Mouse (Mus musculus) stomach, embryonic 16.5 days (tissue): ENCODE results near the gene Olfr698. TPM values are rescaled to one million over a fixed set of nuclear protein-coding genes. Genes with fewer than 3 reads are reported as not detected.
"Not testable (repeated sequence)": the region's sequence is repeated elsewhere in the genome, so short reads cannot be mapped to it uniquely, and the experiment has no call there.

Experiments used
- ATAC-seq: fragments of 200-750 bp; cut with Nextera tagmentation; 2 replicates; pipeline ENCODE4 v1.8.0; 2017; ENCODE audit warnings: moderate number of reproducible peaks, moderate TSS enrichment; ENCODE audit not compliant: insufficient read depth, low FRiP score
- H3K27ac ChIP-seq: fragments of 300-500 bp; sonication (generic); 2 replicates; pipeline ENCODE4 v1.5.1; 2014; ENCODE audit warnings: low read length
- H3K27me3 ChIP-seq: fragments of 300-500 bp; sonication (generic); 2 replicates; pipeline ENCODE4 v1.6.1; 2014; ENCODE audit warnings: low read length, control low read depth, mixed read lengths; ENCODE audit not compliant: control insufficient read depth, insufficient read depth
- H3K36me3 ChIP-seq: fragments of 300-500 bp; sonication (generic); 2 replicates; pipeline ENCODE4 v1.6.1; 2014; ENCODE audit warnings: low read length; ENCODE audit not compliant: control insufficient read depth, insufficient read depth
- H3K4me1 ChIP-seq: fragments of 300-500 bp; sonication (generic); 2 replicates; pipeline ENCODE4 v1.6.1; 2014; ENCODE audit warnings: low read length, control low read depth, mixed read lengths; ENCODE audit not compliant: control insufficient read depth, insufficient read depth
- H3K4me2 ChIP-seq: fragments of 300-500 bp; sonication (generic); 2 replicates; pipeline ENCODE4 v1.6.1; 2014; ENCODE audit warnings: low read depth, low read length, mixed read lengths
- H3K4me3 ChIP-seq: fragments of 300-500 bp; sonication (generic); replicated peaks from 2 replicates; pipeline ENCODE4 v1.5.1; 2014; ENCODE audit warnings: mild to moderate bottlenecking, low read length
- H3K9ac ChIP-seq: fragments of 300-500 bp; sonication (generic); 2 replicates; pipeline ENCODE4 v1.6.1; 2014; ENCODE audit warnings: low read length
- H3K9me3 ChIP-seq: fragments of 300-500 bp; sonication (generic); replicated peaks from 2 replicates; pipeline ENCODE4 v1.6.1; 2016; ENCODE audit warnings: low read length, control low read depth; ENCODE audit not compliant: control insufficient read depth
- WGBS: fragments of 180-500 bp; shearing (Covaris S2); extraction: QIAGEN DNeasy Blood & Tissue Kit; methylation state at CpG from one replicate; pipeline ENCODE4 v1.1.7; 2014; 5-methylcytosine and 5-hydroxymethylcytosine counted together
- polyA plus RNA-seq: library from polyadenylated mRNA; unstranded; fragments of >200 nt; fragmentation: Nextera tagmentation; extraction: Ambion mirVana; gene quantifications from 2 replicates; pipeline ENCODE4 v1.2.1, GENCODE M21; 2015

Gene Olfr698
- not detected in 2 replicates for polyA plus RNA-seq

- no peak for ATAC-seq
- no peak within 1 kb of the TSS for H3K27ac ChIP-seq
- H3K36me3 ChIP-seq = no peaks in the 10 kb centered on the region
- H3K27me3 ChIP-seq = no peaks in the 10 kb centered on the region
- no peak within 1 kb of the TSS for H3K4me2 ChIP-seq
- no peak within 1 kb of the TSS for H3K4me3 ChIP-seq
- no peak within 1 kb of the TSS for H3K9ac ChIP-seq
- H3K4me1 ChIP-seq = no peaks in the 10 kb centered on the region
- H3K9me3 ChIP-seq = no peaks in the 10 kb centered on the region
These were observed at the start of gene Olfr698 for GRCm38 (mm10) chr7:106755297-106755696. TSS of gene Olfr698 (minus strand) at chr7:106755397.

DNA sequence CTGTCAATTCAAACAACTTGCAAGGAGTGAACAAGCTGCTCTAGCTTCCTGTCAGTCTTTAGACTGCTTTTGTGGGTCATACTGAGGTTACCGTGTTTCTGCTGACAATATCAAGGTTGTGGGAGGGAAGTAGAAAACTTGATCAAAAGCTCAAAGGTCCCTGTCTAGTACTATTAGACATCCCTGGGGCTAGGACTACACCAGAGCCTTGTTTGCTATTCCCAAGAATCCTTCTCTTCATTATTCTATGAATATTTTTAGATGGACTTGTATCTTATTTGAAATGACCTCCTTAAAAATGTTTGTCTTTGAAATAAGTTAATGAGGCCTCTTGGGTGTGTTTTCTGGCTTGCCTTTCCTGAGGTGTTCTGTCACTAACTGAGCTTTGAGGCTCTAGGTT is 37.9 kb upstream of the Olfr698 start, which contains the start of gene Olfr699:
Gene Olfr699 (minus strand): TSS at position 101 of the 400 bp plus-strand sequence.
- H3K9ac ChIP-seq = no peak within 1 kb of the TSS

GRCm38 (mm10) chr7:106788330-106788729 is 33.1 kb upstream of the Olfr698 start:
- Histone ChIP-seq H3K36me3 (no peaks in the 10 kb centered on the region), H3K9ac (no peak overlapping the region), H3K27me3 (no peaks in the 10 kb centered on the region), H3K27ac (no peak overlapping the region), H3K4me3 (no peak overlapping the region), H3K4me2 (no peak overlapping the region), H3K4me1 (no peaks in the 10 kb centered on the region), H3K9me3 (no peaks in the 10 kb centered on the region)
- ATAC-seq = no peak

More for the DNA sequence above, 37.9 kb upstream of the Olfr698 start, which contains the start of gene Olfr699:
- no peaks in the 10 kb centered on the region for H3K4me1 ChIP-seq
- no peak for ATAC-seq
- 74% methylated on average over 1 of the region's 1 CpGs for WGBS
- H3K4me3 ChIP-seq = no peak within 1 kb of the TSS
- H3K4me2 ChIP-seq = no peak within 1 kb of the TSS
- no peaks in the 10 kb centered on the region for H3K27me3 ChIP-seq
- H3K9me3 ChIP-seq = no peaks in the 10 kb centered on the region
- H3K27ac ChIP-seq = no peak within 1 kb of the TSS
- no peaks in the 10 kb centered on the region for H3K36me3 ChIP-seq

DNA sequence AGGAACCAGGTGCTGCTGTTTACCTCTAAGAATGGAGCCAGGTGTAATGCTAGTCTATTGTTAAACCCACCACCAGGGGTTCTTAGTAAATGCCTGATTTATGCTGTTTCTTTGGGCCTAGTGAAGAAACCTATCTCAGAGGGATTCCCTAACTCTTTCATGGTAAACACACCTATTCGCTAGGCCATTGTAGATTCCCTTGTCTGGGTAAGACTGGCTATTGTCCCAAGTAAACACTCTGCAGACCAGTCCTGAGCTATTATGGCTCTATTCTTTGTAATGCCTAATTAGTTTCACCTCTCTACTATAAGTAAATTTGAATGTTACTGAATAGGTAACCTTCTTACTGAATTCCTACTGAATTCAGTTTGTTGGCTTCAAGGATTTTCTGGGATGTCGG is 5.8 kb upstream of the Olfr698 start:
- not testable (repeated sequence) for H3K4me3 ChIP-seq, H3K4me1 ChIP-seq, ATAC-seq, H3K27me3 ChIP-seq, H3K36me3 ChIP-seq, H3K9ac ChIP-seq, H3K4me2 ChIP-seq, H3K9me3 ChIP-seq, H3K27ac ChIP-seq
- WGBS = 82% methylated on average over 2 of the region's 2 CpGs

GRCm38 (mm10) chr7:106758800-106759199 is 3.6 kb upstream of the Olfr698 start:
- WGBS = 79% methylated on average over 2 of the region's 2 CpGs
- Histone ChIP-seq H3K4me1 (no peaks in the 10 kb centered on the region), H3K27ac (no peak overlapping the region), H3K4me3 (no peak overlapping the region), H3K9me3 (no peaks in the 10 kb centered on the region), H3K9ac (no peak overlapping the region), H3K4me2 (no peak overlapping the region), H3K36me3 (no peaks in the 10 kb centered on the region), H3K27me3 (no peaks in the 10 kb centered on the region)
- ATAC-seq = no peak

DNA sequence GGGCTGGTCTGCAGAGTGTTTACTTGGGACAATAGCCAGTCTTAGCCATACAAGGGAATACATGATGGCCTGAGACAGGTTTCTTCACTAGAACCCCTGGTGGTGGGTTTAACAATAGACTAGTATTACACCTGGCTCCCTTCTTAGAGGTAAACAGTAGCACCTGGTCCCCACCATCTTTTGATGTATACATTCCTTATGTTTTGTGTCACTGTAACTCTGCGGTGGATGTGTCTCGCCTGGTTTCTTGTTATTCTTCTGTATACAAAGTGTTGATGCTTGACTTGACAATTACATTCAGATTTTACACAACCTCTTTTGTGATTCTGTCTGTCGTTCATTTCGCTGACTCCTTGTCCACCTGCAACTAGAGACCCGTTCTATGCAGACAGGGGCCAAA is 9.4 kb downstream of the Olfr698 start:
- H3K36me3 ChIP-seq = no peaks in the 10 kb centered on the region
- no peaks in the 10 kb centered on the region for H3K9me3 ChIP-seq
- no peaks in the 10 kb centered on the region for H3K27me3 ChIP-seq
- no peak overlapping the region for H3K9ac ChIP-seq
- H3K4me2 ChIP-seq = no peak overlapping the region
- ATAC-seq = no peak
- WGBS = 84% methylated on average over 5 of the region's 5 CpGs
- no peak overlapping the region for H3K4me3 ChIP-seq
- no peaks in the 10 kb centered on the region for H3K4me1 ChIP-seq
- no peak overlapping the region for H3K27ac ChIP-seq

- Histone ChIP-seq H3K9ac (no peak within 1 kb of the TSS), H3K36me3 (no peaks in the 10 kb centered on the region), H3K4me2 (no peak within 1 kb of the TSS), H3K4me1 (no peaks in the 10 kb centered on the region), H3K27ac (no peak within 1 kb of the TSS), H3K9me3 (no peaks in the 10 kb centered on the region), H3K27me3 (no peaks in the 10 kb centered on the region), H3K4me3 (no peak within 1 kb of the TSS)
- 76% methylated on average over 1 of the region's 1 CpGs for WGBS
- no peak for ATAC-seq
These were observed 12.9 kb downstream of the Olfr698 start, which contains the start of gene Olfr697 for GRCm38 (mm10) chr7:106742343-106742742. TSS of gene Olfr697 (minus strand) at chr7:106742443.

GRCm38 (mm10) chr7:106737028-106737427 is 18.2 kb downstream of the Olfr698 start:
- no peak for ATAC-seq
- H3K4me3 ChIP-seq = no peak overlapping the region
- no peaks in the 10 kb centered on the region for H3K36me3 ChIP-seq
- H3K4me2 ChIP-seq = no peak overlapping the region
- H3K27me3 ChIP-seq = no peaks in the 10 kb centered on the region
- no peak overlapping the region for H3K27ac ChIP-seq
- no peaks in the 10 kb centered on the region for H3K9me3 ChIP-seq
- no peak overlapping the region for H3K9ac ChIP-seq
- H3K4me1 ChIP-seq = no peaks in the 10 kb centered on the region

DNA sequence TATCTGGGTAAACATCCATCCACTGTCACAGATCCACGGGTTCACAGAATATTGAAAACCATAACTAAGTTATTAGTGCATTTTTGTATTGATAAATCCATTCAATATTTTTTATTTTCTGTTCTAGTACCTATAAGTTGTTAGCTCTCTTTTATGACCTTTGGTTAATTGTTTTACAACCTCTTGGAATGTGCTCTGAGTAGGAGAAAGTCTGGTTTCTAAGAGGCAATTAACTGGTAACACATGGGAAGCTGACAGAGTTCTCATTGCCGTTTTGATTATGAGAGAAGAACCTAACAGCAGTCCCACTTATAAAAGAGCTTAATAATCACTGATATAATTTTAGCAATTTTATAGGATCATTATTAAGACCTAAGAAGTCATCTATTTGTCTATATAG is 21.5 kb downstream of the Olfr698 start:
- H3K4me3 ChIP-seq = no peak overlapping the region
- no peaks in the 10 kb centered on the region for H3K36me3 ChIP-seq
- no peaks in the 10 kb centered on the region for H3K4me1 ChIP-seq
- no peak overlapping the region for H3K9ac ChIP-seq
- no peaks in the 10 kb centered on the region for H3K27me3 ChIP-seq
- no peak for ATAC-seq
- 42% methylated on average over 2 of the region's 2 CpGs for WGBS
- no peaks in the 10 kb centered on the region for H3K9me3 ChIP-seq
- H3K4me2 ChIP-seq = no peak overlapping the region
- no peak overlapping the region for H3K27ac ChIP-seq

DNA sequence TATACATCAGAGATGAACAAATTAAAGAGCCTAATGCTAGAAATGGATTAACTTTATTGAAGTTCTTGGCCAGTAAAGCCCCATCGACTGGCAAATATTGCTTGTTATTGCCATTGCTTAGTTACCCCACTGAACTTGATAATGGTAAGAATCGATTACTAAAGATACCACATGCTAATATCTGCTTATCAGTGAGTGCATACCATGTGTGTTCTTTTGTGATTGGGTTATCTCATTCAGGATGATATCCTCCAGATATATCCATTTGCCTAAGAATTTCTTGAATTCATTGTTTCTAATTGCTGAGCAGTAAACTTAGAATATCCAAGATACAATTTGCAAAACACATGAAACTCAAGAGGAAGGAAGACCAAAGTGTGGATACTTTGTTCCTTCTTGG is 29.5 kb downstream of the Olfr698 start:
- H3K9me3 ChIP-seq, H3K36me3 ChIP-seq, H3K27me3 ChIP-seq, H3K4me1 ChIP-seq, H3K4me2 ChIP-seq, H3K27ac ChIP-seq, H3K9ac ChIP-seq, H3K4me3 ChIP-seq, ATAC-seq: not testable (repeated sequence)
- WGBS = 80% methylated on average over 2 of the region's 2 CpGs
